Comparison of ENCODE assay signal across 20 mouse cellular contexts in genomic region chr15:88745347-88745746, GRCm38 (mm10). TPM values are rescaled to one million over a fixed set of nuclear protein-coding genes. Genes with fewer than 3 reads are reported as not detected.
DNase-seq lines count a peak whose midpoint lies in the region; ATAC-seq and TF ChIP-seq lines count a peak whose summit lies in the region.
"Had no signal": no experiment of that assay in that cellular context is flagged by ENCODE, and none has a peak within 500 bp of the region (broad histone marks: within the 10 kb centered on the region; RNA-seq: fewer than 3 reads in every experiment).

No protein-coding gene starts in this region.

- H3K4me1 ChIP-seq in midbrain, embryonic 11.5 days (ENCODE audit: control insufficient read depth, insufficient read depth, low read length): 0 out of 2 replicates have a peak, but pooled peaks cover under 1% of the 10 kb centered on the region
- no peaks in the 10 kb centered on the region; the same call in 1 of the 2 replicates for H3K4me1 ChIP-seq in midbrain, postnatal 0 days (ENCODE audit: insufficient read depth, low read length)
- H3K4me1 ChIP-seq: embryonic facial prominence, embryonic 15.5 days had no signal

- DNase-seq in midbrain, embryonic 11.5 days (ENCODE audit: low spot score, missing footprints): peak; percentile 8
- no peak for DNase-seq in midbrain, postnatal 0 days (ENCODE audit: low spot score)
- no peak for DNase-seq in left cerebral cortex, postnatal 4 days
- no peak for DNase-seq in heart, adult 9 months (ENCODE audit: low spot score in 2 of 2)
- no peak for DNase-seq in cerebellum, adult 18-20 months
- DNase-seq: cerebellum, adult 11-12 months; heart, adult 18-20 months; heart, postnatal 10 days; lung, adult 2 months; right cerebral cortex, postnatal 4 days had no signal

- intact Hi-C loops in left cerebral cortex, postnatal 4 days (cut with DNase I): no loop called here

- ATAC-seq in midbrain, embryonic 11.5 days (ENCODE audit: low FRiP score): no peak
- no peak for ATAC-seq in midbrain, postnatal 0 days (ENCODE audit: low FRiP score)
- peak; percentile 19; the same call in 1 of the 2 replicates for ATAC-seq in common myeloid progenitor, adult 5-6 weeks (replicated peaks; ENCODE audit: low read depth, poor library complexity, severe bottlenecking)
- ATAC-seq in megakaryocyte, adult 5-6 weeks (ENCODE audit: poor library complexity, severe bottlenecking): peak; percentile 39
- ATAC-seq: CD4-positive, CD25-positive, alpha-beta regulatory T cell, adult 4 months; Patski had no signal

- no peak overlapping the region for H3K4me2 ChIP-seq in midbrain, embryonic 11.5 days
- H3K4me2 ChIP-seq in midbrain, postnatal 0 days (ENCODE audit: low read depth, low read length, poor library complexity, severe bottlenecking): no peak overlapping the region
- H3K4me2 ChIP-seq: embryonic facial prominence, embryonic 15.5 days; hindbrain, embryonic 15.5 days; limb, embryonic 13.5 days; neural tube, embryonic 13.5 days had no signal

- no peak overlapping the region for H3K4me3 ChIP-seq in midbrain, embryonic 11.5 days (ENCODE audit: low read depth, low read length)
- no peak overlapping the region for H3K4me3 ChIP-seq in midbrain, postnatal 0 days (ENCODE audit: low read depth, low read length)
- H3K4me3 ChIP-seq: embryonic facial prominence, embryonic 15.5 days; hindbrain, embryonic 15.5 days; left cerebral cortex, adult 2 months; limb, embryonic 13.5 days; megakaryocyte, embryonic 14.5 days; neural tube, embryonic 13.5 days had no signal

- H3K9ac ChIP-seq in midbrain, embryonic 11.5 days (ENCODE audit: low read length): no peak overlapping the region
- no peak overlapping the region for H3K9ac ChIP-seq in midbrain, postnatal 0 days (replicated peaks; ENCODE audit: low read length, poor library complexity, severe bottlenecking)
- H3K9ac ChIP-seq: embryonic facial prominence, embryonic 15.5 days; hindbrain, embryonic 15.5 days; limb, embryonic 13.5 days; neural tube, embryonic 13.5 days had no signal

- no peak for TF ChIP-seq CTCF in midbrain, postnatal 0 days (IDR thresholded peaks at IDR 0.05)

- no peak overlapping the region for H3K27ac ChIP-seq in midbrain, embryonic 11.5 days (ENCODE audit: low read depth, low read length)
- H3K27ac ChIP-seq in midbrain, postnatal 0 days (ENCODE audit: low read depth, low read length): no peak overlapping the region
- H3K27ac ChIP-seq: embryonic facial prominence, embryonic 15.5 days; hindbrain, embryonic 15.5 days; left cerebral cortex, adult 2 months; limb, embryonic 13.5 days; neural tube, embryonic 13.5 days had no signal

- H3K9me3 ChIP-seq in midbrain, embryonic 11.5 days (ENCODE audit: control insufficient read depth, low read length): no peaks in the 10 kb centered on the region
- H3K9me3 ChIP-seq in midbrain, postnatal 0 days (ENCODE audit: low read length): no peaks in the 10 kb centered on the region
- H3K9me3 ChIP-seq: embryonic facial prominence, embryonic 15.5 days; hindbrain, embryonic 15.5 days; limb, embryonic 13.5 days; megakaryocyte, embryonic 14.5 days; neural tube, embryonic 13.5 days had no signal

- no peaks in the 10 kb centered on the region for H3K27me3 ChIP-seq in midbrain, embryonic 11.5 days (ENCODE audit: control insufficient read depth, insufficient read depth, low read length)
- H3K27me3 ChIP-seq in midbrain, postnatal 0 days (ENCODE audit: insufficient read depth, low read length): no peaks in the 10 kb centered on the region
- H3K27me3 ChIP-seq: hindbrain, embryonic 15.5 days; limb, embryonic 13.5 days; megakaryocyte, embryonic 14.5 days; neural tube, embryonic 13.5 days had no signal

- H3K36me3 ChIP-seq in midbrain, embryonic 11.5 days (ENCODE audit: control insufficient read depth, insufficient read depth, low read length): no peaks in the 10 kb centered on the region
- no peaks in the 10 kb centered on the region for H3K36me3 ChIP-seq in midbrain, postnatal 0 days (ENCODE audit: insufficient read depth, low read length)
- H3K36me3 ChIP-seq: embryonic facial prominence, embryonic 15.5 days; hindbrain, embryonic 15.5 days; limb, embryonic 13.5 days; neural tube, embryonic 13.5 days had no signal

- 80% methylated on average over 3 of the region's 3 CpGs for WGBS in midbrain, embryonic 11.5 days
- WGBS in midbrain, postnatal 0 days: 86% methylated on average over 3 of the region's 3 CpGs

RNA-seq across cellular contexts. Expression of gene Zbed4, which starts 6.1 kb away (rescaled TPM):
- polyA plus RNA-seq in midbrain, embryonic 11.5 days (2014; fragmentation: Nextera tagmentation; extraction: Ambion mirVana): 42.5 and 45.6 TPM in 2 replicates
- 19.2 and 20.7 TPM in 2 replicates for total RNA-seq in midbrain, postnatal 0 days (2014; rRNA removed)
- polyA plus RNA-seq in midbrain, postnatal 0 days (2015; fragmentation: Nextera tagmentation; extraction: Ambion mirVana): 4.3 and 4.5 TPM in 2 replicates
- 44.2 and 56.9 TPM in 2 replicates for total RNA-seq in common myeloid progenitor, adult 5-6 weeks (2017)
- 30.0 and 31.9 TPM in 2 replicates for total RNA-seq in megakaryocyte, adult 5-6 weeks (2015)
- 32.4 and 37.4 TPM in 2 replicates for total RNA-seq in megakaryocyte, adult 5-6 weeks (2017)
- total RNA-seq in left cerebral cortex, postnatal 4 days (2021): 10 to 100 TPM; 23.2 to 26.7 TPM

RNA-seq across cellular contexts. Expression of gene Brd1, which starts 11.3 kb away (rescaled TPM):
- polyA plus RNA-seq in midbrain, embryonic 11.5 days (2014; fragmentation: Nextera tagmentation; extraction: Ambion mirVana): 25.9 and 27.6 TPM in 2 replicates
- 42.2 and 51.4 TPM in 2 replicates for total RNA-seq in midbrain, postnatal 0 days (2014; rRNA removed)
- 9.7 and 11.7 TPM in 2 replicates for polyA plus RNA-seq in midbrain, postnatal 0 days (2015; fragmentation: Nextera tagmentation; extraction: Ambion mirVana)
- 59.4 and 63.7 TPM in 2 replicates for total RNA-seq in common myeloid progenitor, adult 5-6 weeks (2017)
- total RNA-seq in megakaryocyte, adult 5-6 weeks (2015): 29.6 and 30.1 TPM in 2 replicates
- 43.0 and 56.4 TPM in 2 replicates for total RNA-seq in megakaryocyte, adult 5-6 weeks (2017)
- 10 to 100 TPM; 60.3 to 66.5 TPM for total RNA-seq in left cerebral cortex, postnatal 4 days (2021)

Comparison
In these comparisons a context has a peak if more than half of its experiments do, and no peak if none do; other contexts are left out.
1. ATAC-seq: peak in common myeloid progenitor, adult 5-6 weeks (single experiment) and megakaryocyte, adult 5-6 weeks (single experiment); none in midbrain, embryonic 11.5 days (single experiment) and midbrain, postnatal 0 days (single experiment).